Mouse (Mus musculus) erythroblast, embryonic 14.5 days (primary cell): ENCODE measurements around the gene Sacm1l.

Source experiments
- GATA1 ChIP-seq: IDR thresholded peaks from 2 replicates; pipeline ENCODE4 v1.6.1; 2012; ENCODE audit warnings: low read length, inconsistent platforms, mixed read lengths
- TAL1 ChIP-seq: IDR thresholded peaks from 3 replicates; pipeline ENCODE4 v1.6.1; 2012; ENCODE audit warnings: low read length, inconsistent platforms, mixed read lengths

DNA sequence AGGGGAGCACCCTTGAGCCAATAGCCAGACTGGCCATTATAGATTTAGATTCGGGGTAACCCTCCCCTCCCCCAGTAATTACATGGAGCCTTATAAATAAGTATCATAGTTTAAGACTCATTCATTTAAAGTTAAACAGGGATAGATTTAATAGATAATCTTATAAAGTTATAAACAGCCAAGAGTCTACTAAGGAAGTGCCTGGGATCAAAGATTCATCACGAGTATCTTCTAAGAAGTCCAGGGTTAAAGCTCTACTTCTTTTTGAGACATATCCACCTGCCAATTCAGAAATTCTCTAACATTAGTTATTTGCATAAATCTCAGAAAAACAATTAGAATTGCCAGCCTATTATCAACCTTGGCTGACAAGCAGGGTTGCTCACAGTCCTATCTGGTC is 95.2 kb downstream of the Sacm1l start:
- TF ChIP-seq GATA1 (no peak), TAL1 (no peak)
